Comparison of ENCODE assay signal across 30 mouse cellular contexts in the genomic region with DNA sequence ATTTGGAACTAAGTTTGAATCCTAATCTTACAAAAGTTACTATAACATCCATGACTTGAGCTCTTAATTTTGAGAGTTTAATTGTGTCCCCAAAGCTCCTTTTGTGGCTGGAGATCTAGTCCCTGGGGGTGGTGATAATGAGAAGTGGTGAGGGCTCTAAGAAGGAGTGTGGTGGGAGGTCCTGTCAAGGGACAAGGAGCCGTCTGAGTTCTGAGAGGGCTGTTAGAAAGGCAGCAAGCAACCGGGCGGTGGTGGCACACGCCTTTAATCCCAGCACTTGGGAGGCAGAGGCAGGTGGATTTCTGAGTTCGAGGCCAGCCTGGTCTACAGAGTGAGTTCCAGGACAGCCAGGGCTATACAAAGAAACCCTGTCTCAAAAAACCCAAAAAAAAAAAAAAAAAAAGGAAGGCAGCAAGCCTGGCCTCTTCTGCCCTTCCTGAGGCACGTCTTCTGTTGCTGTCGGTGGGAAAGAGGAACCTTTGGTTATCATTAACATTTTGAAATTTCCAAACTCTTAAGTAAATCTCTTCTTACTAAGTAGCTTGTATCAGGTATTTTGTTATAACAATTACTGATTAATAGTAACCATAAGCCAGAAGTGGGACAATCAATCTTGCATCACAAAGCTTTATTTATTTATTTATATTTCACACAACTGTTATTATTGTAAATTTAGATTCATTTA. TPM values are rescaled to one million over a fixed set of nuclear protein-coding genes. Genes with fewer than 3 reads are reported as not detected.
DNase-seq lines count a peak whose midpoint lies in the region; ATAC-seq and TF ChIP-seq lines count a peak whose summit lies in the region.
"Had no signal": no experiment of that assay in that cellular context is flagged by ENCODE, and none has a peak within 500 bp of the region (broad histone marks: within the 10 kb centered on the region; RNA-seq: fewer than 3 reads in every experiment).

No protein-coding gene starts in this region.

- H3K79me2 ChIP-seq in CH12.LX (replicated peaks; ENCODE audit: control insufficient read depth, extremely low read depth, insufficient read depth, poor library complexity, severe bottlenecking): peaks cover 48% of the 10 kb centered on the region
- H3K79me2 ChIP-seq in macrophage (ENCODE audit: inconsistent target): peaks cover 48% of the 10 kb centered on the region

- no peak for DNase-seq in liver
- DNase-seq in CH12.LX (ENCODE audit: extremely low read depth): no peak
- no peak for DNase-seq in left cerebral cortex, adult 18-20 months (ENCODE audit: low spot score in 2 of 2)
- no peak for DNase-seq in layer of hippocampus, adult 9-11 months
- DNase-seq in adrenal gland, postnatal 10 days: no peak
- DNase-seq: adrenal gland, postnatal 25 days; cerebellum, adult 11 months; cerebellum, adult 8-10 months; cerebellum, postnatal 14 days; gastrocnemius, postnatal 36 days had no signal

- no peak for TF ChIP-seq RAD21 in CH12.LX (IDR thresholded peaks at IDR 0.05; ENCODE audit: low read depth, low read length)

- H3K4me1 ChIP-seq in liver, embryonic 16.5 days (ENCODE audit: control insufficient read depth, low read depth, low read length): peaks cover 27% of the 10 kb centered on the region
- H3K4me1 ChIP-seq in CH12.LX (ENCODE audit: control insufficient read depth in 1 of 2, insufficient read depth in 2 of 2): peaks cover 23 to 73% of the 10 kb centered on the region in 2 experiments
- H3K4me1 ChIP-seq in bone marrow macrophage, adult 2 months (ENCODE audit: control insufficient read depth, insufficient read depth, low read length): peaks cover 58% of the 10 kb centered on the region
- H3K4me1 ChIP-seq: embryonic facial prominence, embryonic 12.5 days; forebrain, embryonic 15.5 days; hindbrain, embryonic 15.5 days had no signal

- no peak for ATAC-seq in liver, embryonic 16.5 days (ENCODE audit: low read depth)
- ATAC-seq: activated CD4-positive, CD25-positive, alpha-beta regulatory T cell, adult 4 months; forebrain, embryonic 15.5 days; inflammation-experienced regulatory T-cells, adult 6 months; Patski had no signal

- dilution Hi-C loops in CH12.LX (cut with MboI; ENCODE audit: extremely low pct_ligation_motif_present, extremely low pct_unique_long_range_greater_than_20kb, low sequenced_read_pairs): no loop called here

- in situ Hi-C loops in CH12.LX (cut with MboI; ENCODE audit: low pct_ligation_motif_present, low pct_unique_long_range_greater_than_20kb, low sequenced_read_pairs): no loop called here

- TF ChIP-seq EP300 in CH12.LX (IDR thresholded peaks at IDR 0.05; ENCODE audit: low read length): no peak

- no peak overlapping the region for H3K4me2 ChIP-seq in liver, embryonic 16.5 days (ENCODE audit: low read depth, low read length)
- no peak overlapping the region for H3K4me2 ChIP-seq in CH12.LX (ENCODE audit: insufficient read depth, low read depth, poor library complexity, severe bottlenecking)
- H3K4me2 ChIP-seq: embryonic facial prominence, embryonic 12.5 days; forebrain, embryonic 15.5 days; heart, embryonic 12.5 days; hindbrain, embryonic 15.5 days had no signal

- peaks cover 13% of the 10 kb centered on the region for H3K36me3 ChIP-seq in liver, embryonic 16.5 days (ENCODE audit: control insufficient read depth, insufficient read depth)
- H3K36me3 ChIP-seq in CH12.LX (replicated peaks in 1 of 2; ENCODE audit: control insufficient read depth in 1 of 2, insufficient read depth in 1 of 2, low read length in 1 of 2): peaks cover 58 to 80% of the 10 kb centered on the region in 2 experiments
- peaks cover 49% of the 10 kb centered on the region for H3K36me3 ChIP-seq in macrophage (ENCODE audit: inconsistent target)
- H3K36me3 ChIP-seq: forebrain, embryonic 15.5 days; hindbrain, embryonic 15.5 days had no signal

- no peaks in the 10 kb centered on the region for H3K27me3 ChIP-seq in liver, embryonic 16.5 days (ENCODE audit: control insufficient read depth, insufficient read depth, low read depth, low read length)
- no peaks in the 10 kb centered on the region for H3K27me3 ChIP-seq in CH12.LX (replicated peaks)
- H3K27me3 ChIP-seq: embryonic facial prominence, embryonic 12.5 days; forebrain, embryonic 15.5 days; heart, embryonic 12.5 days; hindbrain, embryonic 15.5 days; Patski had no signal

- TF ChIP-seq POLR2A in CH12.LX (IDR thresholded peaks at IDR 0.05; ENCODE audit: low read depth, low read length): no peak; the same call in 1 of the 2 replicates
- no peak for TF ChIP-seq POLR2A in bone marrow macrophage, adult 2 months (IDR thresholded peaks at IDR 0.05; ENCODE audit: borderline replicate concordance, low read depth, low read length)

- no peaks in the 10 kb centered on the region for H3K9me3 ChIP-seq in liver, embryonic 16.5 days (replicated peaks; ENCODE audit: control insufficient read depth, low read length)
- H3K9me3 ChIP-seq in CH12.LX (replicated peaks; ENCODE audit: low read length): peaks cover 4% of the 10 kb centered on the region
- H3K9me3 ChIP-seq: embryonic facial prominence, embryonic 12.5 days; forebrain, embryonic 15.5 days; G1E; heart, embryonic 12.5 days; hindbrain, embryonic 10.5 days; hindbrain, embryonic 15.5 days had no signal

- H3K27ac ChIP-seq in liver, embryonic 16.5 days (ENCODE audit: low read length): peak overlapping the region; percentile 22; the same call in 1 of the 2 replicates
- H3K27ac ChIP-seq in CH12.LX (ENCODE audit: insufficient read depth, low read depth) (no peak overlapping the region), macrophage (peak overlapping the region; percentile 40)
- peak overlapping the region; percentile 30 for H3K27ac ChIP-seq in bone marrow macrophage, adult 2 months (ENCODE audit: insufficient read depth, low read depth, low read length)
- H3K27ac ChIP-seq: embryonic facial prominence, embryonic 12.5 days; forebrain, embryonic 15.5 days; hindbrain, embryonic 10.5 days; hindbrain, embryonic 15.5 days had no signal

- H3K4me3 ChIP-seq in liver, embryonic 16.5 days (ENCODE audit: low read depth, low read length): no peak overlapping the region
- H3K4me3 ChIP-seq in CH12.LX (replicated peaks in 1 of 3; ENCODE audit: low read depth in 2 of 3, low read length in 2 of 3, poor library complexity in 1 of 3): no peak overlapping the region
- no peak overlapping the region for H3K4me3 ChIP-seq in bone marrow macrophage, adult 2 months (ENCODE audit: insufficient read depth, low read length)
- H3K4me3 ChIP-seq in macrophage (ENCODE audit: inconsistent target): no peak overlapping the region
- H3K4me3 ChIP-seq: embryonic facial prominence, embryonic 12.5 days; forebrain, embryonic 15.5 days; heart, embryonic 12.5 days; hindbrain, embryonic 10.5 days; hindbrain, embryonic 15.5 days had no signal

- no peak for TF ChIP-seq CTCF in CH12.LX (conservative IDR thresholded peaks at IDR 0.05 in 1 of 2, IDR thresholded peaks at IDR 0.05 in 1 of 2; ENCODE audit: low read depth in 2 of 2, low read length in 2 of 2)
- no peak for TF ChIP-seq CTCF in bone marrow macrophage, adult 2 months (IDR thresholded peaks at IDR 0.05; ENCODE audit: low read depth, low read length)

- 35% methylated on average over 6 of the region's 7 CpGs for WGBS in liver, embryonic 16.5 days (ENCODE audit: insufficient replicate concordance)
- WGBS in macrophage (ENCODE audit: missing documents): 7% methylated on average over 3 of the region's 7 CpGs

- no peak overlapping the region for H3K9ac ChIP-seq in liver, embryonic 16.5 days (ENCODE audit: low read depth, low read length)
- no peak overlapping the region for H3K9ac ChIP-seq in CH12.LX (ENCODE audit: insufficient read depth, low read depth)
- H3K9ac ChIP-seq: embryonic facial prominence, embryonic 12.5 days; forebrain, embryonic 15.5 days; heart, embryonic 12.5 days; hindbrain, embryonic 15.5 days had no signal

RNA-seq across cellular contexts. Expression of a gene that starts 6.3 kb away (rescaled TPM):
- 426 and 495 TPM in 2 replicates for polyA plus RNA-seq in liver, embryonic 16.5 days (2015; fragmentation: Nextera tagmentation; extraction: Ambion mirVana)
- 1,479 and 1,509 TPM in 2 replicates for total RNA-seq in CH12.LX (2012; rRNA removed)
- 1,782 and 1,954 TPM in 2 replicates for total RNA-seq in CH12.LX (2014; rRNA removed)
- 1,919 and 2,234 TPM in 2 replicates for polyA plus RNA-seq in CH12.LX (2012; ENCODE audit: insufficient read length, low read depth)
- 8,073 and 8,193 TPM in 2 replicates for polyA plus RNA-seq in bone marrow macrophage, adult 2 months (2012; ENCODE audit: insufficient read depth, insufficient read length, missing spikeins)
- total RNA-seq in macrophage (2018; cell fraction: chromatin; rRNA removed): 100 to 1,000 TPM; 129 to 428 (median 238) TPM
- over 10,000 TPM in 11 of 26 experiments, 1,000 to 10,000 TPM in 15; 6,005 to 14,077 (median 8,481) TPM for total RNA-seq in macrophage (2018; cell fraction: cytosol; rRNA removed)
- total RNA-seq in macrophage (2018; cell fraction: nucleus; rRNA removed): 1,000 to 10,000 TPM in 24 of 26 experiments, 100 to 1,000 TPM in 2; 695 to 5,289 (median 2,340) TPM
- polyA plus RNA-seq in macrophage (2018): 8,759 to 13,911 TPM (median 12,544 TPM) in 3 replicates
- total RNA-seq in left cerebral cortex, adult 18-20 months (2021): 100 to 1,000 TPM; 121 to 139 TPM
- 100 to 1,000 TPM; 300 to 427 TPM for total RNA-seq in adrenal gland, postnatal 10 days (2021)

RNA-seq across cellular contexts. Expression of a gene that starts 6.7 kb away (rescaled TPM):
- 0.05 and 0.07 TPM in 2 replicates for polyA plus RNA-seq in liver, embryonic 16.5 days (2015; fragmentation: Nextera tagmentation; extraction: Ambion mirVana)
- total RNA-seq in CH12.LX (2012; rRNA removed) (0.08 and 0.13 TPM in 2 replicates), CH12.LX (2014; rRNA removed) (0.24 and 0.26 TPM in 2 replicates)
- polyA plus RNA-seq in CH12.LX (2012; ENCODE audit: insufficient read length, low read depth) (0.13 and 0.41 TPM in 2 replicates), macrophage (2018) (0.07 to 0.12 TPM in 2 of 3 replicates, not detected in the other)
- polyA plus RNA-seq in bone marrow macrophage, adult 2 months (2012; ENCODE audit: insufficient read depth, insufficient read length, missing spikeins): not detected in 2 replicates
- 1 to 10 TPM in 3 of 26 experiments, under 1 TPM in 15, not detected in 8; 0.40 to 1.2 (median 0.59) TPM for total RNA-seq in macrophage (2018; cell fraction: chromatin; rRNA removed)
- under 1 TPM in 10 of 26 experiments, not detected in 16; 0.07 to 0.18 (median 0.14) TPM for total RNA-seq in macrophage (2018; cell fraction: cytosol; rRNA removed)
- 1 to 10 TPM in 4 of 26 experiments, under 1 TPM in 14, not detected in 8; 0.23 to 3.9 (median 0.67) TPM for total RNA-seq in macrophage (2018; cell fraction: nucleus; rRNA removed)
- not detected for total RNA-seq in left cerebral cortex, adult 18-20 months (2021)
- not detected for total RNA-seq in adrenal gland, postnatal 10 days (2021)
- total RNA-seq: adrenal gland, postnatal 25 days; G1E; gastrocnemius, adult 8-10 months; gastrocnemius, postnatal 36 days; heart, postnatal 25 days had no signal
- polyA plus RNA-seq: brain, embryonic 14.5 days; cortical plate, adult 2 months; embryonic facial prominence, embryonic 12.5 days; forebrain, embryonic 11.5 days; forebrain, embryonic 15.5 days; G1E; heart, embryonic 12.5 days; heart, embryonic 16.5 days; hindbrain, embryonic 10.5 days; hindbrain, embryonic 15.5 days had no signal

RNA-seq across cellular contexts. Expression of a gene that starts 32.2 kb away (rescaled TPM):
- polyA plus RNA-seq in liver, embryonic 16.5 days (2015; fragmentation: Nextera tagmentation; extraction: Ambion mirVana): 0.04 and 0.07 TPM in 2 replicates
- total RNA-seq in CH12.LX (2012; rRNA removed) (not detected in 2 replicates), CH12.LX (2014; rRNA removed) (not detected in 2 replicates)
- polyA plus RNA-seq in CH12.LX (2012; ENCODE audit: insufficient read length, low read depth) (not detected in 2 replicates), macrophage (2018) (0.40 to 0.81 TPM in 2 of 3 replicates, not detected in the other)
- polyA plus RNA-seq in bone marrow macrophage, adult 2 months (2012; ENCODE audit: insufficient read depth, insufficient read length, missing spikeins): 0.23 and 0.33 TPM in 2 replicates
- total RNA-seq in macrophage (2018; cell fraction: chromatin; rRNA removed): under 1 TPM in 18 of 26 experiments, not detected in 8; 0.28 to 0.65 (median 0.45) TPM
- 1 to 10 TPM in 1 of 26 experiments, under 1 TPM in 25; 0.30 to 1.0 (median 0.58) TPM for total RNA-seq in macrophage (2018; cell fraction: cytosol; rRNA removed)
- 1 to 10 TPM in 6 of 26 experiments, under 1 TPM in 18, not detected in 2; 0.17 to 1.6 (median 0.72) TPM for total RNA-seq in macrophage (2018; cell fraction: nucleus; rRNA removed)
- under 1 TPM in 1 of 2 experiments, not detected in 1; 0.14 TPM for total RNA-seq in left cerebral cortex, adult 18-20 months (2021)
- under 1 TPM; 0.30 to 0.63 TPM for total RNA-seq in adrenal gland, postnatal 10 days (2021)
- total RNA-seq: adrenal gland, adult 18-20 months; adrenal gland, postnatal 25 days; gastrocnemius, adult 8-10 months; gastrocnemius, postnatal 36 days; heart, adult 8-10 months; heart, postnatal 25 days had no signal
- polyA plus RNA-seq: brain, embryonic 14.5 days; embryonic facial prominence, embryonic 12.5 days; forebrain, embryonic 11.5 days; forebrain, embryonic 15.5 days; heart, embryonic 12.5 days; hindbrain, embryonic 10.5 days; hindbrain, embryonic 15.5 days had no signal

RNA-seq across cellular contexts. Expression of a gene that starts 32.2 kb away (rescaled TPM):
- polyA plus RNA-seq in liver, embryonic 16.5 days (2015; fragmentation: Nextera tagmentation; extraction: Ambion mirVana): not detected in 2 replicates
- total RNA-seq in CH12.LX (2012; rRNA removed): not detected in 2 replicates
- total RNA-seq in CH12.LX (2014; rRNA removed): not detected in 2 replicates
- not detected in 2 replicates for polyA plus RNA-seq in CH12.LX (2012; ENCODE audit: insufficient read length, low read depth)
- not detected in 2 replicates for polyA plus RNA-seq in bone marrow macrophage, adult 2 months (2012; ENCODE audit: insufficient read depth, insufficient read length, missing spikeins)
- total RNA-seq in macrophage (2018; cell fraction: chromatin; rRNA removed): not detected
- not detected for total RNA-seq in macrophage (2018; cell fraction: cytosol; rRNA removed)
- not detected for total RNA-seq in macrophage (2018; cell fraction: nucleus; rRNA removed)
- polyA plus RNA-seq in macrophage (2018): not detected in 3 replicates
- not detected for total RNA-seq in left cerebral cortex, adult 18-20 months (2021)
- not detected for total RNA-seq in adrenal gland, postnatal 10 days (2021)
- total RNA-seq: adrenal gland, adult 18-20 months; adrenal gland, postnatal 25 days; G1E; gastrocnemius, adult 8-10 months; gastrocnemius, postnatal 36 days; heart, adult 8-10 months; heart, postnatal 25 days had no signal
- polyA plus RNA-seq: activated CD4-positive, CD25-positive, alpha-beta regulatory T cell, adult 4 months; brain, embryonic 14.5 days; cortical plate, adult 2 months; embryonic facial prominence, embryonic 12.5 days; forebrain, embryonic 11.5 days; forebrain, embryonic 15.5 days; G1E; heart, embryonic 12.5 days; heart, embryonic 16.5 days; hindbrain, embryonic 10.5 days; inflammation-experienced regulatory T-cells, adult 6 months; Patski had no signal

RNA-seq across cellular contexts. Expression of a gene that starts 35.6 kb away (rescaled TPM):
- polyA plus RNA-seq in liver, embryonic 16.5 days (2015; fragmentation: Nextera tagmentation; extraction: Ambion mirVana): 3.2 and 3.5 TPM in 2 replicates
- total RNA-seq in CH12.LX (2012; rRNA removed): 9.7 and 11.4 TPM in 2 replicates
- total RNA-seq in CH12.LX (2014; rRNA removed): 6.0 and 7.5 TPM in 2 replicates
- polyA plus RNA-seq in CH12.LX (2012; ENCODE audit: insufficient read length, low read depth): 9.6 and 10.7 TPM in 2 replicates
- polyA plus RNA-seq in bone marrow macrophage, adult 2 months (2012; ENCODE audit: insufficient read depth, insufficient read length, missing spikeins): 15.3 and 16.4 TPM in 2 replicates
- total RNA-seq in macrophage (2018; cell fraction: chromatin; rRNA removed): 100 to 1,000 TPM in 15 of 26 experiments, 10 to 100 TPM in 11; 29.8 to 172 (median 109) TPM
- 10 to 100 TPM; 22.1 to 40.1 (median 33.4) TPM for total RNA-seq in macrophage (2018; cell fraction: cytosol; rRNA removed)
- total RNA-seq in macrophage (2018; cell fraction: nucleus; rRNA removed): 10 to 100 TPM; 34.1 to 97.6 (median 68.8) TPM
- 19.6 to 24.9 TPM (median 23.6 TPM) in 3 replicates for polyA plus RNA-seq in macrophage (2018)
- total RNA-seq in left cerebral cortex, adult 18-20 months (2021): 10 to 100 TPM; 15.9 to 16.1 TPM
- 10 to 100 TPM; 14.6 to 16.7 TPM for total RNA-seq in adrenal gland, postnatal 10 days (2021)
